Mouse (Mus musculus): ENCODE measurements at regions not wholly inside any gene's neighbourhood (a gene's known extent, or its start where the extent isn't known, plus 50 kb on each side); places are given as distances from the start of the nearest gene placed in this dataset.

- TF ChIP-seq CTCF (IDR thresholded peaks at IDR 0.05; ENCODE audit: insufficient read depth, low read depth, low read length) (no peak), POLR2A (IDR thresholded peaks at IDR 0.05; ENCODE audit: insufficient read depth, low read depth, low read length) (no peak)
Observed at GRCm38 (mm10) chr2:148239046-148239445, 156.1 kb upstream of the Sstr4 start.

All from olfactory bulb, adult 2 months (tissue).